Mouse (Mus musculus) liver, embryonic 14.5 days (tissue): ENCODE results near the gene Fam71f2. TPM values are rescaled to one million over a fixed set of nuclear protein-coding genes. Genes with fewer than 3 reads are reported as not detected.

Experiments used
- ATAC-seq: fragments of 200-750 bp; cut with Nextera tagmentation; 2 replicates; pipeline ENCODE4 v1.8.0; 2017; ENCODE audit warnings: moderate number of reproducible peaks, mild to moderate bottlenecking, moderate library complexity; ENCODE audit not compliant: insufficient read depth
- DNase-seq, 3 experiments: peaks; one replicate each; pipeline ENCODE4 v3.0.0-alpha.2; 2012 to 2013; ENCODE audit warnings: low read depth in 3 of 3, low spot score in 3 of 3
- H3K27ac ChIP-seq: fragments of 300-500 bp; sonication (generic); 2 replicates; pipeline ENCODE4 v1.5.1; 2014; ENCODE audit warnings: moderate library complexity, mild to moderate bottlenecking, control low read depth, inconsistent platforms
- H3K27me3 ChIP-seq: fragments of 300-500 bp; sonication (generic); 2 replicates; pipeline ENCODE4 v1.6.1; 2014; ENCODE audit warnings: mild to moderate bottlenecking, low read length, moderate library complexity; ENCODE audit not compliant: control insufficient read depth, insufficient read depth
- H3K36me3 ChIP-seq: fragments of 300-500 bp; sonication (generic); replicated peaks from 2 replicates; pipeline ENCODE4 v1.6.1; 2014; ENCODE audit warnings: low read depth; ENCODE audit not compliant: control insufficient read depth, insufficient read depth
- H3K4me1 ChIP-seq, 2 experiments: fragments of 200-500 bp in 1 of 2; fragments of 300-500 bp in 1 of 2; sonication (generic) in 1 of 2; replicated peaks; 2 replicates each; pipeline ENCODE4 v1.6.1; 2012 to 2014; ENCODE audit warnings: antibody characterized with exemption in 1 of 2, inconsistent platforms in 1 of 2, low read length in 1 of 2; ENCODE audit not compliant: control insufficient read depth in 2 of 2, insufficient read depth in 2 of 2
- H3K4me2 ChIP-seq: fragments of 300-500 bp; sonication (generic); 2 replicates; pipeline ENCODE4 v1.6.1; 2014; ENCODE audit warnings: low read depth, mild to moderate bottlenecking, control low read depth, moderate library complexity
- H3K4me3 ChIP-seq, 2 experiments: fragments of 200-500 bp in 1 of 2; fragments of 300-500 bp in 1 of 2; sonication (generic) in 1 of 2; 2 replicates each; pipeline ENCODE4 v1.5.1; 2012 to 2014; ENCODE audit warnings: low read depth in 2 of 2, low read length in 2 of 2, mild to moderate bottlenecking in 2 of 2, control low read depth in 1 of 2, inconsistent platforms in 1 of 2, moderate library complexity in 1 of 2; ENCODE audit not compliant: insufficient read depth in 1 of 2
- H3K9ac ChIP-seq: fragments of 300-500 bp; sonication (generic); replicated peaks from 2 replicates; pipeline ENCODE4 v1.6.1; 2014; ENCODE audit warnings: mild to moderate bottlenecking, control low read depth, moderate library complexity
- H3K9me3 ChIP-seq: fragments of 300-500 bp; sonication (generic); 2 replicates; pipeline ENCODE4 v1.6.1; 2016; ENCODE audit warnings: low read length, mixed read lengths; ENCODE audit not compliant: control insufficient read depth
- CTCF ChIP-seq: IDR thresholded peaks from 2 replicates; pipeline ENCODE4 v1.5.1; 2016; ENCODE audit warnings: antibody characterized with exemption, low read depth, control low read depth
- EP300 ChIP-seq: IDR thresholded peaks from 2 replicates; pipeline ENCODE4 v1.6.1; 2016; ENCODE audit warnings: antibody characterized with exemption, low read depth
- WGBS: fragments of 180-500 bp; shearing (Covaris S2); extraction: QIAGEN DNeasy Blood & Tissue Kit; methylation state at CpG from one replicate; pipeline ENCODE4 v1.1.7; 2014; ENCODE audit not compliant: insufficient replicate concordance; 5-methylcytosine and 5-hydroxymethylcytosine counted together
- polyA plus RNA-seq, 2 experiments: library from polyadenylated mRNA; depleted of rRNA in 1 of 2; stranded (reverse) in 1 of 2; unstranded in 1 of 2; fragments of >200 nt; fragmentation: Nextera tagmentation in 1 of 2; extraction: Ambion mirVana in 1 of 2; gene quantifications; 2 replicates each; pipeline versions ENCODE4 v1.2.1 to v1.2.3; 2012 to 2014

The Fam71f2 gene
- polyA plus RNA-seq, 2 experiments: 0.23 TPM; not detected in 1

DNA sequence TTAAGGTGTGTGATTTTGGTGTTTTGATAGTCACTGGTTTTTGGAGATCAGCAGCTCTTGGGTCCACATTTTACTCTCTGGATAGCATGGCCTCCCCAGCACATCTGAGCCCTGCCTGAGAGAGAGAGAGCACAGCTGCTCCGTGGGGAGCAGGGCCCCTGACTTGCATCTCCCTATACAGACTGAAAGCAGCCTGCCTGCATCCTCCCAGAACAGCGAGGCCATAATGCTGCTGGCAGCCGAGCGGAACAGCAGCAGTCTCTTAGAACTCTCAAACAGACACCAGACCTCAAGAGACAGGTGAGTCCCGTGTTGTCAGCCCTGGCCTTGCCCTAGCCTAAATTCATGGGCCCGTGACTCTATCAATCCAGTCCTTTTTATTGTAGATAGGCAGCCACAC is 8.1 kb downstream of the Fam71f2 start:
- Histone ChIP-seq H3K4me3 (no peak overlapping the region), H3K4me2 (no peak overlapping the region), H3K27me3 (no peaks in the 10 kb centered on the region), H3K9ac (no peak overlapping the region), H3K27ac (no peak overlapping the region), H3K36me3 (no peaks in the 10 kb centered on the region), H3K4me1 (no peaks in the 10 kb centered on the region), H3K9me3 (no peaks in the 10 kb centered on the region)
- ATAC-seq (no peak), DNase-seq (no peak)
- 54% methylated on average over 6 of the region's 6 CpGs for WGBS
- TF ChIP-seq CTCF: no peak
- no peak for TF ChIP-seq EP300

DNA sequence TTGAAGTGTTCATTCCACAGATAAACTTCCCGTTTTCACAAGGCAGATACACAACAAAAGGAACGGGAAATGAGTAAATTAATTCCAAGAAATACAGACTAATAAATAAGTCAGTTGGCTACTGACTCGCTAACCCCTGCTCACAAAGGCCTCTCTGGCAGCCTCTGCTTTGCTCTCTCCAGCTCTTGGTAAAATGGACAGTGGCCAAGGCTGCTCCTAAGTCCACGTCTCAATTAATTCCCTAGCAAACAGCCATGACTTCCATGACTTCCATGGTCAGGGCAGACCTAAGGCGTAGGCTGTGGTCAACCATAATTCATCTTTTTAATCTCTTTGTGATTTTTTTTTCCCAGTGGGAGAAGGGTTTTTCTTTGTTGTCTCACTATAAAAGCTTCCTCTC is 8.6 kb downstream of the Fam71f2 start:
- no peak overlapping the region for H3K4me3 ChIP-seq
- H3K9me3 ChIP-seq: no peaks in the 10 kb centered on the region
- no peak overlapping the region for H3K27ac ChIP-seq
- DNase-seq (no peak), ATAC-seq (no peak)
- H3K9ac ChIP-seq: no peak overlapping the region
- 53% methylated on average over 5 of the region's 5 CpGs for WGBS
- H3K4me2 ChIP-seq: no peak overlapping the region
- no peak for TF ChIP-seq EP300
- no peak for TF ChIP-seq CTCF
- no peaks in the 10 kb centered on the region for H3K27me3 ChIP-seq
- H3K4me1 ChIP-seq: no peaks in the 10 kb centered on the region
- H3K36me3 ChIP-seq: no peaks in the 10 kb centered on the region

DNA sequence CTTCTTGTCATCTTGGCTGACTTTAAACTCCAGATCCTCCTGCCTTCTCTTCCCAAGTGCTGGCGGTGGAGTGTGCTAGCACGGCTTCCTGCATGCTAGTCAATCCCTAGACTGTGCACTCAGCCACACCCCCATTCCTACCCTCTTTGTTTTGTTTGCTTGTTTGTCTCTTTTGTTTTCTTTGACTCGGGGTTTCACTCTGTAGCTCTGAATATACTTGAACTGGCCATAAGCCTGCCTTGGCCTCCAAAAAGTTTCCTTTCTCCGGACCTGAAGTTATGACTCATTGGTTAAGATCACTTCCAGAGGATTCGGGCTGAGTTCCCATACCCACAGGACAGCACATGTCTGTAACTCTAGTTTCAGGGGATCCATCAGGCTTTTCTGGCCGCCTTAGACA is 9.3 kb downstream of the Fam71f2 start:
- TF ChIP-seq CTCF (no peak), EP300 (no peak)
- H3K4me3 ChIP-seq: no peak overlapping the region
- H3K27ac ChIP-seq: no peak overlapping the region
- DNase-seq (no peak), ATAC-seq (no peak)
- H3K4me2 ChIP-seq: no peak overlapping the region
- H3K27me3 ChIP-seq: no peaks in the 10 kb centered on the region
- H3K9ac ChIP-seq: no peak overlapping the region
- 48% methylated on average over 6 of the region's 6 CpGs for WGBS
- no peaks in the 10 kb centered on the region for H3K9me3 ChIP-seq
- H3K36me3 ChIP-seq: no peaks in the 10 kb centered on the region
- no peaks in the 10 kb centered on the region for H3K4me1 ChIP-seq

DNA sequence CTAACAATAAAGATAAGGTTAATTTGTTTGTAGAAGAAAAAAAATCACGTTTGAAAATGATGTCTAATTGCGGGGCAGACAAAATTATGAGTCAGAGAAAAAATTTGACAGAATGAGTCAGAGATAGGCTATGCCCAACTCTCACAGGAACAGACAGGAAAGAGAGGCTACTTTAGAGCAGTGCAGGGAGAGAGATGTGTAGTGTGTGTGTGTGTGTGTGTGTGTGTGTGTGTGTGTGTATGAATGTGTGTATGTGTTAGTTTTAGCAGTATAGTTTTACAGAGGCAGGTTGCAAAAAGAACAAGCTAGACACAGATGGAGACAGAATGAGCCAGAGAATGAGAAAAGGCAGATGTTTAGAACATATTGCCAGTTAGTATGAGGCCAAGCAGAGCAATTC is 19.7 kb downstream of the Fam71f2 start:
- Histone ChIP-seq H3K9me3 (no peaks in the 10 kb centered on the region), H3K9ac (no peak overlapping the region), H3K36me3 (no peaks in the 10 kb centered on the region), H3K4me3 (no peak overlapping the region), H3K4me2 (no peak overlapping the region), H3K27ac (no peak overlapping the region), H3K27me3 (no peaks in the 10 kb centered on the region), H3K4me1 (no peaks in the 10 kb centered on the region)
- TF ChIP-seq CTCF: no peak
- TF ChIP-seq EP300: no peak
- 46% methylated on average over 2 of the region's 2 CpGs for WGBS
- no peak for ATAC-seq
- no peak for DNase-seq

DNA sequence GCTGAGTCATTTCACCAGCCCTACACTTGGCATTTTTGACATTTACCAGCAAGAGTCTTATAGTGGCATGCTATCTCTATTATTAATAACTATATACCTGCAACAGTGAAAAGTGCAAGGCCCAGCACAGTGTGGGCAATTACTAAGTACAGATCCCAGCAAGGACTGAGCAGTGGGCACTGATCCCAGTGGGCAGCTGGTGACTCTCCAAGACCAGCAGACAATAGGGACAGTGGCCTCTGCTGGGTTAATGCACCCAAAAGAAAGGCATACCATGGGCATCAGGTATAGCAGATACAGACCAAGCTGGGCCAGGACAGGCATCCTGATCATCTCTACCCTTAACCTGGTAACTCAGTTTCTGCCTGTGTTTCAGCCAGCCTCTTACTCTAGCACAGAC is 23.9 kb downstream of the Fam71f2 start:
- TF ChIP-seq CTCF: no peak
- no peak for TF ChIP-seq EP300
- no peak overlapping the region for H3K4me3 ChIP-seq
- no peaks in the 10 kb centered on the region for H3K36me3 ChIP-seq
- DNase-seq (no peak), ATAC-seq (no peak)
- H3K27me3 ChIP-seq: no peaks in the 10 kb centered on the region
- no peak overlapping the region for H3K27ac ChIP-seq
- H3K9me3 ChIP-seq: no peaks in the 10 kb centered on the region
- H3K9ac ChIP-seq: no peak overlapping the region
- H3K4me1 ChIP-seq: no peaks in the 10 kb centered on the region
- H3K4me2 ChIP-seq: no peak overlapping the region

DNA sequence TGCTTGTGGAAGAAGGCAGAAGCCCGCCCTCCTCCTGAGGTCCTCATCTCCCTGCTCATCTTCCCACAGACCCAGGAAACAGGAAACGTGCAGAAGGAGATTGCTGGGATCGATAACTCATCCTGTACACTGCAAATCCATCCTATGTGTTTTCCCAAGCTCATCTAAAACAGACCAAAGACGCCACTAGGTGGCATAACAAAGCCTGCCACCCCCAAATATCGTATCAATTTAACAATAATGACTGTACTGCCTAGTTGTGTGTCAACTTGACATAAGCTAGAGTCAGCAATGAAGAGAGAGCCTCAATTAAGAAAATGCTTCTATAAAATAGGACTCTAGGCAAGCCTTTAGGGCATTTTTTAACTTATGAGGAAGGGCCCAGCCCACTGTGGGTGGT is 24.3 kb downstream of the Fam71f2 start:
- TF ChIP-seq CTCF (0 out of 2 replicates have a peak, but pooled peaks have one; percentile 5), EP300 (no peak)
- 33% methylated on average over 5 of the region's 5 CpGs for WGBS
- no peaks in the 10 kb centered on the region for H3K4me1 ChIP-seq

More for the DNA sequence above, 24.3 kb downstream of the Fam71f2 start:
- ATAC-seq (no peak), DNase-seq (no peak)
- H3K27me3 ChIP-seq: no peaks in the 10 kb centered on the region
- H3K4me3 ChIP-seq: no peak overlapping the region
- no peak overlapping the region for H3K27ac ChIP-seq
- H3K9ac ChIP-seq: no peak overlapping the region
- no peaks in the 10 kb centered on the region for H3K36me3 ChIP-seq
- H3K9me3 ChIP-seq: no peaks in the 10 kb centered on the region
- H3K4me2 ChIP-seq: no peak overlapping the region
